Mouse (Mus musculus) ovary, postnatal 36 days (tissue): Measurements from ENCODE around the gene Rhoq.

Experiments used
- DNase-seq: peaks from one replicate; pipeline ENCODE4 v3.0.0; 2022; ENCODE audit warnings: low spot score, mixed read lengths

Gene Rhoq

GRCm38 (mm10) chr17:86962894-86963585 is at the start of gene Rhoq:
Gene Rhoq, plus strand, starts transcription at chr17:86963082.
- DNase-seq = peak; percentile 91

DNA sequence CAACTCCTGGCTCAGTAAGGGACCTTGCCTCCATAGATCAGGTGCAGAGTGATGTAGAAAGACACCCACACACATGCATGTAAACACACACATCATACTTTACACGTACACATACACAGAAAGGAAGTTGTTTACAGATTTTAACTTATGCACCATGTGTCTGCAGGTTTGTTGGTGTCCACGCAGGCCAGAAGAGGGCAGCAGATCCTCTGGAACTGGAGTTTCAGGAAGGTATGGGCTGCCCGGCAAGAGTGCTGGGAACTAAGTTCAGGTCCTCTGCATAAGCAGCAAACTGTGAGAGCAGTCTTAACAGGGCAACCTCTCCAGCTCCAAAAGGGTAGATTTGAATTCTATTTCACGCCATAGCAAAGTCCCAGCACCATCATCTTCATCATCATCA is 47.3 kb upstream of the Rhoq start:
- DNase-seq = no peak

GRCm38 (mm10) chr17:86917048-86917447 is 45.8 kb upstream of the Rhoq start, which contains the start of gene Tmem247:
Gene Tmem247, plus strand, starts transcription at chr17:86917348.
- DNase-seq = no peak

GRCm38 (mm10) chr17:86918786-86919185 is 44.1 kb upstream of the Rhoq start:
- no peak for DNase-seq

GRCm38 (mm10) chr17:86919729-86920128 is 43.2 kb upstream of the Rhoq start:
- no peak for DNase-seq

GRCm38 (mm10) chr17:86924679-86925078 is 38.2 kb upstream of the Rhoq start:
- no peak for DNase-seq

- no peak for DNase-seq
Measured at GRCm38 (mm10) chr17:86926836-86927235, 36.0 kb upstream of the Rhoq start.

GRCm38 (mm10) chr17:86929355-86929754 is 33.5 kb upstream of the Rhoq start:
- no peak for DNase-seq

- no peak for DNase-seq
Measured at GRCm38 (mm10) chr17:86929981-86930380, 32.9 kb upstream of the Rhoq start.

GRCm38 (mm10) chr17:86932896-86933295 is 30.0 kb upstream of the Rhoq start:
- no peak for DNase-seq

DNA sequence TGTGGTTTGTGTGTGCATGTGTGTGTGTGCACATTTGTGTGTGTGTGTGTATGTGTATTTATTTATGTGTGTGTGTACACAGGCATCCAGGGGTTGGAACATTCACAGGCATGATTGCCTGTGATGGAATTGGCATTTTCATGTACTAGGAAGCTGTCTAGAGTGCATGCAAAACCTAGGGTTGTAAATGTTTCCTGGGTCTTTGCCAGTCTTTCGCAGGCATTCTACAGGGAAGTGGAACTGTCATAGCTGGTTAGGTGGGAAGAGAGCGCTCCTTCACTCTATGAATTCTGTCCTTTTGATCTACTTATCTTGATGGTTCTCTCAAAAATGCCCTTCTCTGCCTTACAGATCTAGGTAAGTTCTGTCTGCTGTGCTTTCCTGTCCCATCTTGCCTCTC is 25.8 kb upstream of the Rhoq start:
- no peak for DNase-seq

GRCm38 (mm10) chr17:86937497-86938155 is 25.3 kb upstream of the Rhoq start:
- DNase-seq = peak; percentile 75

- no peak for DNase-seq
Measured at GRCm38 (mm10) chr17:86938683-86939082, 24.2 kb upstream of the Rhoq start.

GRCm38 (mm10) chr17:86942112-86942511 is 20.8 kb upstream of the Rhoq start:
- no peak for DNase-seq

DNA sequence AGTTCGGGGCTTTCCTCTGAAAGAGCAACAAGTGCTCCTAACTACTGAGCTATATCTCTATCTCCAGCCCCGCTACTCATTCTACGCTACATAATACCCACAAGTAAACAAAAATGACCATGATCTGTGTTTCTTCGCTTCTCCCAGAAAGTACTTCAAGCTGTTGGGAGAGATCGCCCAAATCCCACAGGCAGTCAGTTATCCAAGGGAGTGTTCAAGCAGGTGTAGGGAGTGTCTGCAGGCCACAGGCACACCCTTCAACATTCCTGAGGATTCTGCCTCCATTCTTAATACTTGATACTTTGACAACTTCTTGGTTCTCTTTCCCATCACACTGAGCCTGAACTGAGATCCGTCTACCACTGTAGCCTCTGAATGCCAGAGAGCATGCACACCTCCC is 19.7 kb upstream of the Rhoq start:
- DNase-seq = no peak

DNA sequence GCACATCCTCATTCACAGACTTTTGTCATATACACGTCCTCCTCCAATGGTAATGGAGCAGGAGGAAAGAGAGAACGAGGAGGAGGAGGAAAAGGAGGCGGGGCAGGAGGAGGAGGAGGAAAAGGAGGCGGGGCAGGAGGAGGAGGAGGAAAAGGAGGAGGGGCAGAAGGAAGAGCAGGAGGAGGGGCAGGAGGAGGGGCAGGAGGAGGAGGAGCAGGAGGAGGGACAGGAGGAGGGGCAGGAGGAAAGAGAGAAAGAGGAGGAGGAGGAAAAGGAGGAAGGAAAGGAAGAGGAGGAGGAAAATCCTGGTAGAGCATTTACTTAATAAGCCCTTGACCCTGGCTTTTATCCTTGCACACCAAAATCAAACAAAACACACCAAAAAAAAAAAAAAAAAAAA is 16.8 kb upstream of the Rhoq start:
- DNase-seq = no peak

DNA sequence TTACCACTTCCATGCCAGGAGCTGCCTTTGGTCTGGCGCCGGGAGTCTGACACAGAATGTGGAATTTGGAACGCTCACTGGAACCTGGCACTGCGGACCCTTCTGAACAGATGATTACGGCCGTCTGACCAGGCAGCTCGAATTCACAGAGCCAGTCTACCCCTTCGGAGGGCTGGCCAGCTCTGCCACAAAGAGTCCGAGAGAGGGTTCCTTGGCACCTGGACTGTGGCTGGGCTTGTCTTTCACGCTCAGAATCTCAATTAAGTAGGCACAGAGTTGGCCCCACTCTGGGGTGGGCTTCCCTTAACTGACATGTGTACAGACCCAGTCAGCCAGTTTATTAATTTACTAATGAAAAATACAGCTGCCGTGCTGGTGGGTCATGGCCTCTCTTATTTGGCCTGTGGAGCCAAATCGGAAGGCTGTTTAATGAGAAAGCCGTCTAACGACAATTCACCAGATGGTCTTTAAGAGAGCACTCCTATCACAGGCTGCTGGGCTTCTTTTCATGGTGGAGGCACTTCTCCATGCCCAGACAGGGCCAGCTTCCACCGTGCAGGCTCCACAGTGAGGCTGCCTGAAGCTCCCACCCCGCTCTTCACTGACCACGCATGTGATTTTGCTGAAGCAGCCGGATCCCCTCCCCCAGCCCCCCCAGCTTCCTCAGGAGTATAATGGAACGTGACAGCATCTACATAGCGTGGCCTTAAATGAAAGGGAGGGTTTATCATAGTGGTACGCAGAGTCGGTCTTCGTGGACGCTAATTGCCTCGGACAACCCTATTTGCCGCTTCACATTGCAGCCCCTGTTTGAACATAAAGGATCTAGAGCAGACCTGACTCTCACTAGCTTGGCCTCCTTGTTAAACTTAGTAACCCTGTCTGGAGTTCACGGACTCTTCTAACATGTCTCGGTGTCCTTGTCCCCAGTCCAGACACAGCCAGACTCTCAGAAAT is 14.8 kb upstream of the Rhoq start, which contains the start of gene Atp6v1e2:
Atp6v1e2 (minus strand) TSS at position 58 of the 957 bp plus-strand sequence.
- DNase-seq = no peak

DNA sequence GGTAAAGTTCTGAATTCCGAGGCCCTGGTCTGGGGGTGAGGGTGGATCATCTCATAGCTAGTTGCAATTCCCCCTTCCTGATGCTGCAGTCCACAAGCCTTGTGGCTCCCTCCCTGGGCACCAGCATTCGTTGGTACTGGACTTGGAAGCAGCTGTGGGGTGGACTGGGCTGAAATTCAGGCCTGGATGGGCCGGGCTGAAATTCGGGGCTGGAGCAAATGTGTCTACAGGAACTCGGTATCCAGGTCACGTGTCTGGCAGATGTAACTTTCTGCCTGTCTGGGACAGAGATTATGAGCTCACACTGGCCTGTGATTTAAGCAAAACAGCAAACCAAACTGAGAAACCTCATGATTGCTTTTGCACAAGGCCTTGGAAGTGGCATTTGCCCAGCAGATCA is 14.1 kb upstream of the Rhoq start:
- DNase-seq = no peak

- DNase-seq = no peak
Measured at GRCm38 (mm10) chr17:86957239-86957638, 5.6 kb upstream of the Rhoq start.

GRCm38 (mm10) chr17:86957968-86958367 is 4.9 kb upstream of the Rhoq start:
- DNase-seq = no peak

- DNase-seq = no peak
Measured at GRCm38 (mm10) chr17:86961301-86961841, 1.5 kb upstream of the Rhoq start.

GRCm38 (mm10) chr17:86962297-86962893 is 487 bp upstream of the Rhoq start:
- peak; percentile 84 for DNase-seq
